Mouse (Mus musculus) embryonic fibroblast, embryonic 13.5 days (primary cell): ENCODE results near the gene Rbak.

Experiments
- CTCF ChIP-seq: IDR thresholded peaks from 2 replicates; pipeline ENCODE4 v1.5.1; 2011; ENCODE audit warnings: mild to moderate bottlenecking, control low read depth, low read length, moderate library complexity, borderline replicate concordance; ENCODE audit not compliant: insufficient read depth
- POLR2A ChIP-seq: IDR thresholded peaks from 2 replicates; pipeline ENCODE4 v1.6.1; 2011; ENCODE audit warnings: low read depth, mild to moderate bottlenecking, control low read depth, low read length, moderate library complexity

DNA sequence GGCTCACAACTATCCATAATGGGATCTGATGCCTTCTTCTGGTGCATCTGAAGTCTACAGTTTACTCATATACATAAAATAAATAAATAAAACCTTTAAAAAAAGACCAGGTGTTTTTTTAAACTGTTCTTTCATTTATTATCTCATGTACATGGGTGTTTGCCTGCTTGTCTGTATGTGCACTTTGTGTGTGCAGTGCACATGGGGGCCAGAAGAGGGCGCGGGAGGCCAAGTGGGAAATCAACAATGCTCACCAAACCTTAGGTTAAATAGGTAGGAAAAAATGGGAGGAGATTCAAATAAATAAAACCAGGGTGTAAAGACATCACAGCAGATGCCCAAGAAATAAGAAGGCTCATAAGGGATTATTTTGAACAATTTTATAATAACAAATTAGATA is 30.5 kb downstream of the Rbak start:
- TF ChIP-seq CTCF: no peak
- TF ChIP-seq POLR2A: no peak
